Mouse (Mus musculus) mouse trophoblast stem cell (cell line): Measurements from ENCODE around the gene Pla2r1.

Experiments
- in situ Hi-C, 2 experiments: fragments of 300-500 bp; cut with MseI, MboI; formaldehyde crosslinking; loops; 2 replicates in 1 of 2; 3 replicates in 1 of 2; pipeline ENCODE4 v1.15.1; 2025

Pla2r1 gene

GRCm38 (mm10) chr2:60503991-60504390, 49.1 kb downstream of the Pla2r1 start:
- in situ Hi-C loops, result no loop called here

- in situ Hi-C loops, result no loop called here
These were observed 52.5 kb downstream of the Pla2r1 start for GRCm38 (mm10) chr2:60500583-60501116.

- in situ Hi-C loops, result no loop called here
These were observed 73.2 kb downstream of the Pla2r1 start for GRCm38 (mm10) chr2:60479906-60480305.

GRCm38 (mm10) chr2:60478778-60479177, 74.3 kb downstream of the Pla2r1 start:
- in situ Hi-C loops, result no loop called here

- in situ Hi-C loops, result no loop called here
These were observed 84.0 kb downstream of the Pla2r1 start for GRCm38 (mm10) chr2:60468901-60469770.

- in situ Hi-C loops, result no loop called here
These were observed 100.7 kb downstream of the Pla2r1 start for GRCm38 (mm10) chr2:60452376-60452775.

- in situ Hi-C loops, result no loop called here
These were observed 101.9 kb downstream of the Pla2r1 start for GRCm38 (mm10) chr2:60451119-60451773.

GRCm38 (mm10) chr2:60449732-60450131, 103.4 kb downstream of the Pla2r1 start:
- in situ Hi-C loops, result no loop called here

- in situ Hi-C loops, result no loop called here
These were observed 108.2 kb downstream of the Pla2r1 start for GRCm38 (mm10) chr2:60444711-60445509.

- in situ Hi-C loops, result no loop called here
These were observed 109.8 kb downstream of the Pla2r1 start for GRCm38 (mm10) chr2:60443279-60443678.

GRCm38 (mm10) chr2:60441875-60442274, 111.2 kb downstream of the Pla2r1 start:
- in situ Hi-C loops, result no loop called here

GRCm38 (mm10) chr2:60436802-60437201, 116.3 kb downstream of the Pla2r1 start:
- in situ Hi-C loops, result no loop called here

GRCm38 (mm10) chr2:60430315-60431021, 122.6 kb downstream of the Pla2r1 start:
- in situ Hi-C loops, result no loop called here

- in situ Hi-C loops, result loop anchor here (10.0 kb wide), 1 partner anchor 163 kb away; no protein-coding TSS in a partner anchor
These were observed 135.0 kb downstream of the Pla2r1 start for GRCm38 (mm10) chr2:60418075-60418474.

GRCm38 (mm10) chr2:60414334-60414733, 138.8 kb downstream of the Pla2r1 start:
- in situ Hi-C loops, result loop anchor here (10.0 kb wide), 1 partner anchor 160 kb away; no protein-coding TSS in a partner anchor

GRCm38 (mm10) chr2:60413006-60413650, 140.0 kb downstream of the Pla2r1 start:
- in situ Hi-C loops, result loop anchor here (10.0 kb wide), 1 partner anchor 158 kb away; no protein-coding TSS in a partner anchor

GRCm38 (mm10) chr2:60411181-60411580, 141.9 kb downstream of the Pla2r1 start:
- in situ Hi-C loops, result loop anchor here (10.0 kb wide), 1 partner anchor 156 kb away; no protein-coding TSS in a partner anchor

GRCm38 (mm10) chr2:60409989-60410763, 142.9 kb downstream of the Pla2r1 start:
- in situ Hi-C loops, result loop anchor here (10.0 kb wide), 1 partner anchor 155 kb away; no protein-coding TSS in a partner anchor

- in situ Hi-C loops, result no loop called here
These were observed 143.9 kb downstream of the Pla2r1 start for GRCm38 (mm10) chr2:60409194-60409593.
